Mouse (Mus musculus): ENCODE measurements around the gene Elac2.

Gene Elac2

DNA sequence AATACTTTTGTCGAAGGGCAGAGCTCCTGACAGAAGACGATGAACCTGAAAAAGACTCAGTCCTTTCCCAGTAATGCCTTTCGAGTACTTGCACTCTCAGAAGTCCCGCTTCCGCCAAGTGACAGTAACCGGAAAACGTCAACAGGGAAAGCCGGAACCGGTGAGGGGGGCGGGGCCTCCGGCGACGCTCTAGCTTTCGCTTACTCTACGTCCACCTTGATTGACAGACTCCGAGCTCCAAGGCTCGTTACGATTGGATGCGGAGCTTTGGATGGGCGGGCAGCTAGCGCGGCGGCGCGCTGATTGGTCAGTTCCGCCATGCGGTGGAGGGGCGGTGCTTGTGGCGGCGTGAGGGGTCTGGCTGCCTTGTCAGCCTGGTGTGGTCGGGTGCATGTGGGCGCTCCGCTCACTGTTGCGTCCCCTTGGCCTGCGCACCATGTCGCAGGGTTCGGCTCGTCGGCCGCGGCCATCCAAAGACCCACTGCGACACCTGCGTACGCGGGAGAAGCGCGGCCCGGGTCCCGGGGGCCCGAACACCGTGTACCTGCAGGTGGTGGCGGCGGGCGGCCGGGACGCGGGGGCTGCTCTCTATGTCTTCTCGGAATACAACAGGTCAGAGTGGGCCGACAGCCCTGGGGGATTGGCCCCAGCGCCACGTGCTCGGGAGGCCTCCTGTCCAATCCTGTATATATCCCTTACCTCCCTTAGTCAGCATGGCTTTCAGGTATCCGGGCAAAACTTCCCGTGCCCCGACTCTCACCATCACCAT is at the start of gene Elac2:
Gene Elac2, plus strand, starts transcription at position 319 of the 769 bp plus-strand sequence.
- peak; percentile 97 for DNase-seq

- DNase-seq: no peak
Observed at GRCm38 (mm10) chr11:64929130-64929529, 49.7 kb upstream of the Elac2 start.

DNA sequence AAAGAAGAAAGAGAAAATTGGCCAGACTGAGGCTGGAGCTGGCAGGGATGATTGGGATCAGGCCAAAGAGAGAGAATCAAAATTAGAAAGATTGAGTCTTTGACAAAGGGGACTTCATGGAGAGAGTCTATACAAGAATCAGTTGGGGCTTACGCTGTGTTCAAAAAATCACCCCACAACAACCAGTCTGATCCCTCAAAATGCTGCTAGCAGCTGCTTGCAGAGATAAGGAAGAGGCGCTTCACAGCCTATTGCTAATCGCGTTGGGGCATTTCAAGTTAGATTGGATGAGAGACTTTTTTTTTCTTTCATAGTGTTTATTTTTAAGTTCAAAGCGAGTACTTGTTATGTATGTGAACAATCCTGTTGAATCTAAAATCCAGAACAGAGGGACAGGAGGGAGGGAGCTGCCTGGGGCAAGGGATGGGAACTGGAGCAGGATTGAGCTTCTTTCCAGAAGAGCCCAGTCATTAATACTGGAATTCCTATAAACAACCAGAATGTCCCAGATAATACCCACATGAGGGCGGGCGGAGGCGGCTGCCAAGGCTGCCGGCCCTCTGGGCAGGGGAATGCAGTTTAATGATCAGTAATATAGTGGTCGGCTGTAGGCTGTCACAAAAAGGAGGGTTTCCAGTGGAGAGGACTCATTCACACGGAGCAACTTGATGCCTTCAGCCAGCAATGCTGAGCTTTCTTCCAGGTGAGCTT is 47.6 kb upstream of the Elac2 start:
- no peak for DNase-seq

DNA sequence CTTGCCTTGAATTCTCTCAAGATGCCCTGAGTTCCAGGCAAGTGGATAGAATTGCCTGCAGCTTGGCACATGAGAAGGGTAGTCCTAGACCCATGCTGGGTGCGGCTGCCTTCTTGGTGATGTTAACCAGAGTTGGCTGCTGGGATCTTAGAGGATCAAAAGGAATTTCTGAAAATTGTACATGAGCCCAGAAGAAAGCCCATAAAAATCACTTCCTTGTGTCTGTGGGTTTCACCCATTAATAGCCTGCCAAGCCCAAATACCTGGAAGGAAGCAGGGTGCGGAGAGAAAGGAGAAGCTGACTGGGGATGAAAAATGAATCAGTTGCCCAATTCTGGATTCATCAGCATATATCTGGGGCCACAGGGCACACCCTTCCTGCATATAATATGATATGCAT is 41.6 kb upstream of the Elac2 start:
- no peak for DNase-seq

DNA sequence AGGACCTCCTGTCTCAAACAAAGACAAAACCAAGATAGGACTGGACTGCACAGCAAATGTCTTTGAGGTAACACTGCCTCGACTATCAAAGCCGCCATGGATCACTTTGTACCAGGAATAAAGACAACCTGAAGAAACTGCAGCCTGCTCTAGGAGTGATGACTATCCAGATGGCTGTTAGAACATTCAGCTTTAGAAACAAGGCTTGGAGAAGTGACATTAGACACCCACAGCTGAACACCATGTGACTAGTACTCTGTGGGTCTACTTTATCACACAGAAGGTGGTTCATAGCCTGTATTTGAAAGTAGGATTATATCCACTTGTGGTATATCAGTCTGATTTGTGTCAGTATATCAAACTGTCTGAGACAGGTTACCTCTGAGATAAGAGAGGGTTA is 37.6 kb upstream of the Elac2 start:
- DNase-seq: no peak

- no peak for DNase-seq
Observed at GRCm38 (mm10) chr11:64949782-64950181, 29.1 kb upstream of the Elac2 start.

- no peak for DNase-seq
Observed at GRCm38 (mm10) chr11:64956962-64957729, 21.7 kb upstream of the Elac2 start.

GRCm38 (mm10) chr11:64962629-64963028 is 16.2 kb upstream of the Elac2 start:
- DNase-seq: no peak

- peak; percentile 30 for DNase-seq
Observed at GRCm38 (mm10) chr11:64968507-64968906, 10.3 kb upstream of the Elac2 start.

DNA sequence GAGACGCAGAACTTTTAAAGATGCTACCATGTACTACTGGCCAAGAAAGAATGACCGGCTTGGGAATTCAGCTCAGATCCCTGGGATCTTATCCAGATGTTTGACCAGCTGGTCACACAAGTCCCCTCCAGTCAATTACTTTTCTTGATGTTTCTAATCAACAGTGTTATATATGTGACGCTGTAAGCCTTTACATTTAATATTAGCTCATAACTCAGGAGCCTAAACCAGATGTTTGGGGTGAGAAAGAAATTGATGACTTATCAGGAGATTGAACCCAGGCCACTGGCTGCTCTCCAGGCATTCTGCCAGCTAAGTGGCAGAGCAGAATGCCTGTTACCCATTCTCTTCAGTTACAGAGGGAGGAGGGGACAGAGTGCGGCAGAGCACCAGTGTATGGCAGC is 9.9 kb upstream of the Elac2 start:
- DNase-seq: no peak

- no peak for DNase-seq
Observed at GRCm38 (mm10) chr11:64971471-64971988, 7.3 kb upstream of the Elac2 start.

GRCm38 (mm10) chr11:64972418-64972817 is 6.4 kb upstream of the Elac2 start:
- DNase-seq: no peak

- no peak for DNase-seq
Observed at GRCm38 (mm10) chr11:64979489-64979845, 629 bp downstream of the Elac2 start.

- DNase-seq: no peak
Observed at GRCm38 (mm10) chr11:64988556-64988955, 9.7 kb downstream of the Elac2 start.

DNA sequence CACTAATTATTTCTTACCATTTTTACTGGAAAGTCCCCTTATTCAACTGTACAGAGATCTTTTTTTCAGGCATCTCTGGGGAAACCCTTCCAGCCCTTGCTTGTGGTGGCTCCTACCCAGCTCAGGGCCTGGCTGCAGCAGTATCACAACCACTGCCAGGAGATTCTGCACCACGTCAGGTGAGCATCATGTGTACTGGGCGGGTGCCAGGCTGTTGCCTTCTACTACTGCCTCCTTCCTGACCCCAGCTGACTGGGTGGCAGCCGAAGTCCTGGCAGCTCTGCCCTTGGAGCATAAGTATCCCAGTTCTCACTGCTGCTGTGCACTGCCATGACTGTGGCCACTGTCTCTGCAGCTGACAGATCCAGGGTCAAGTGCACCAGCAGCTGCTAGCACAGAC is 19.6 kb downstream of the Elac2 start:
- DNase-seq: no peak

GRCm38 (mm10) chr11:64999685-65000084 is 20.8 kb downstream of the Elac2 start:
- DNase-seq: no peak

DNA sequence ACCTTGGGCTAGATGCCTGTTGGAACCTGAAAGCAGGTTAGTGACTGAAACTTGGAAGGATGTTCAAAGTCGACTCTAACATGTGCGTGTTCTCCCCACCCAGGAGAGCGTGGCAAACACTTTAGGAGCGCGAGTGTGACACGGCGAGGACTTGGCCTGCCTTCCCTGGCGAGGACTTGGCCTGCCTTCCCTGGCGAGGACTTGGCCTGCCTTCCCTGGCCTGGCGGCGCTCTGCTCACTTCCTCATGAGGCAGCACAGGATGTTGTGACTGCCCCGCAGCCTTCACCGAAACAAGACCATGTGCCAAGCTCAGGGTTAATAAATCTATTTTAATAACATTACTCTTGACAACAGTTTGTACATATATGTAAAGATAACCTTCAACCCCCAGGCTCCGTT is 22.9 kb downstream of the Elac2 start:
- DNase-seq: no peak

DNA sequence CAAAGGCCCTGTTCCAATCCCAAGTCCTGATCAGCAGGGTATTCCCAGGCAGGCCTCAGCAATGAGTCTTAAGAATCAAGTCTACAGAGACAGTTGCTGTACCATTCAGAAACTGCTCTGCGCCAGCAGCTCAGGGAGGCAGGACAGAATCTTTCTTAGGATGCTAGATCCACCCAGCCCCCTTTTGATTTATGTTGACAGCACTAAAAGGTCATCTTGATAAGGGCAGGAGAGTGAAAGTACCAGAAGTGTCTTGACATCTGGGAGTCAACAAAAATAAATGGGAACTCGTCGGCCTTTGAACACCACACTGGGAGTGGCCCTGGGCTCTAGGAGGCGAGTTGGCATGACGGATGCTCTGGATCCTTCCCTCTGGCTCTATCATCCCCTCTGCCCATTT is 24.8 kb downstream of the Elac2 start:
- no peak for DNase-seq

DNA sequence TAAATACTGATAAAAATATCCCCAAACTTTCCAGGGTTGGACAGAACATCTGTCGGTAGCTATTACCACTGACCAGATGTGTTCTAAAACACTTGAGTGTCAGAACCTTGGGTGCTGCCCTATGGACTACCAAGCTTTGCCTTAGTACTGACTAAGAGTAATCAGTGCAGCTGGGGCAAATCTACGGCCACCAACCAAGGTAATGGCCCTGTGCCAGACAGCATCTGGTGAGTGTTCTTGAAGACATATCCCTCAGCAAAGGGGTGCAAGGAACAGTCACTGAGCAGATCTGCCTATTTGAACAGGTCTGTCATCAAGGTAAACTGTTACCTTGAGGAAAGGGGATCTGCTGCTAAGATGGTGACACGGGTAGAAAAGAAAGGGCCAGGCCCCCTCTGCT is 26.0 kb downstream of the Elac2 start:
- no peak for DNase-seq

- no peak for DNase-seq
Observed at GRCm38 (mm10) chr11:65006047-65006446, 27.2 kb downstream of the Elac2 start.

DNA sequence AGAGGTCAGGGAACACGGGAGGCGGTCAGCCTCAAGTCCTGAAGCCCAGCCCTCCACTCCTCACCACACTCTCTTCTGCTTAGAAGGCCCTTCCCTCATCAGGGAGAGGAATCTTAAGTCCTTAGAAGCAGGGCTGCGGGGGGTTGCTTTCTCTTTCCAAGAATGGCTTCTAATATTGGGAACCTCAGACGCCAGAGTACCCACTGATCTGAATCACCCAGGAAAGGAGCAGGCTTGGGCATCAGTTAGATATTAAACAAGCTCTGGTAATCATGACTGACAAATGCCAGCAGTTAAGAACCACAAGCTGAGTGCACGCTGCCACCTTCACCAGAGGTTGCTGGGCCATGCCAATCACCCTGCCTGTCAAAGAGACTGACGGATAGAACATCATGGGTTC is 35.1 kb downstream of the Elac2 start:
- DNase-seq: no peak

- DNase-seq: no peak
Observed at GRCm38 (mm10) chr11:65016754-65017153, 37.9 kb downstream of the Elac2 start.

- no peak for DNase-seq
Observed at GRCm38 (mm10) chr11:65020744-65021143, 41.9 kb downstream of the Elac2 start.

DNA sequence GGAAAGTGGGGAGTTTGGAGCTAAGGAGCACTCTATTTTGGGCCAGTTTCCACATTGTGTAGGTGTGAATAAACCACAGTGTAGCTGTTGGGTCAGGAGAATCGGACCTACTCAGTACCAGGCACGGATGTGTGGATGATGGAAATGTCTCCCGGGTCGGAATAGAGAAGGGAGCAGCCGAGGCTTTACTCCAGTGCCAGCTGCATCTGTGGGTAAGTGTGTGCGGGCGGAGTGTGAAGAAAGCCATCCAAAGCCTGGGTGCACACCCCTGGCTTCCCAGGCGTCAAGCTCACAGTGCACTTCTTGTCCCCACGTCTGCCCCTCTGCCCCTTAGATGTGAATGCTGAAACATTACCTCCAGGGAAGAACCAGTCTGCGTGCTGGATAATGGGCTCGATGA is 43.9 kb downstream of the Elac2 start:
- no peak for DNase-seq
